Mouse (Mus musculus): ENCODE results near the gene Senp7.

- TF ChIP-seq CTCF (IDR thresholded peaks at IDR 0.05; ENCODE audit: low read depth, low read length), result no peak
- no peak for TF ChIP-seq POLR2A (IDR thresholded peaks at IDR 0.05; ENCODE audit: extremely low read depth, insufficient read depth, low read length)
Measured at GRCm38 (mm10) chr16:56144876-56145555, 96.9 kb downstream of the Senp7 start.
